Mouse (Mus musculus) monocyte, adult 5-6 weeks (primary cell): ENCODE data around the gene Olfm1. TPM values are rescaled to one million over a fixed set of nuclear protein-coding genes. Genes with fewer than 3 reads are reported as not detected.

Source experiments
- ATAC-seq: fragments of 153-309, 156-312 bp; replicated peaks from 2 replicates; pipeline ENCODE4 v1.8.0; 2017; ENCODE audit warnings: mild to moderate bottlenecking; ENCODE audit not compliant: low TSS enrichment, insufficient number of reproducible peaks, severe bottlenecking, poor library complexity, low FRiP score
- total RNA-seq: library from RNA; stranded (forward); fragments of 200-1000, 200-491, 200-594 nt; gene quantifications from 3 replicates; pipeline ENCODE4 v1.2.3, GENCODE M21; 2017

The Olfm1 gene
- total RNA-seq, 1 experiment from 2014 or later, result 13.5 TPM

DNA sequence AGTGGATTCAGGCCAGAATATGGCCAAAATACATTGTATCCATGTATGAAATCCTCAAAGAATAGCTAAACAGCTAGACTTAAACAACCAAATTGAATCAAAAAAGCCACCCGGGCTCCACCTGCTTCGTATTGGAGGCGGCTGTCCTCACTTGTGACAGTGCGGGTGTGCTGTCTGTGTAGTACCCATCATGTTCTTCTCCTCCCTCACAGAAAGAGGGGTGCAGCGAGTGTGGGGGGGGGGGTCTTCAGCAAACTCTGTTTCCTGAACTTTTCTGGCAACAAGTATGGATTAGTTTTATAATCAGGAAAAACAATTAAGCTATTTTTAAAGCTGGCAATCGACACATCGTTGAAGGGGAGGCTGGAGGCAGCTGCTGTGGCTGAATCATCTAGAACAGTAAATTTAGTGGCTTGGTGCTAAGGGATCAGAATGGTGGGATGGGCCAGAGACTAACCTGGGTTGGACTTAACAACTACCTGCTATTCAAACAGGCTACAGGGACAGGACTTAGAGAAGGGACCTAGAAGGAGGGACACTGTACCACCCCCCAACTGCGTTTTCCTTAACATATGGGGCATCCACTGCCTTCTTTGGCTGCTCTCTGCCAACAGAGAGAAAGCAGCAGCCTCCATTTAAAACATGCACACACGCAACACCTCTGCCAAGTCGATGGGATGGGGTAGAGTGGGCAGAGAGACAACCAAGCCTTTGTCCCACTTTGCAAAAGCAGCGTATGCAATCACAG lies 79.6 kb downstream of the Olfm1 start:
- no peak for ATAC-seq

DNA sequence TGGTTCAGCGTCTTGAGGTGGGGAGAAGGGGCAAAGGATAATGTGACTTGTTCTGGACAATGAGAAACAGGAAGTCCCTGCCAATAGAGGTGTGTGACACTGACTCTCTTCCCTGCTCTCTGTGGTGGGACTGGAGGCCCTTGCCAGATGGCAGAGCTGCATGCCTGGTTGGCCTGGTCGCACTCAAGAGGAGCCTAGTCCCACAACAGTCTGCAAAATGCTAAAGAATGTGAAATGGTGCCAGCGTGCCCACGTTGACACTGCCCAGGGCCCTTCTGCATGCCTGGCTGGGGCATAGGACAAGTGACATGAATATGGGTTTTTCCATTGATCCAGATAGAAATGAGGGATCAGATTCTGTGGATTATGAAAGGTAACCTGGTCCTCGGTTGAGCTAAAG lies 81.2 kb downstream of the Olfm1 start:
- no peak for ATAC-seq

DNA sequence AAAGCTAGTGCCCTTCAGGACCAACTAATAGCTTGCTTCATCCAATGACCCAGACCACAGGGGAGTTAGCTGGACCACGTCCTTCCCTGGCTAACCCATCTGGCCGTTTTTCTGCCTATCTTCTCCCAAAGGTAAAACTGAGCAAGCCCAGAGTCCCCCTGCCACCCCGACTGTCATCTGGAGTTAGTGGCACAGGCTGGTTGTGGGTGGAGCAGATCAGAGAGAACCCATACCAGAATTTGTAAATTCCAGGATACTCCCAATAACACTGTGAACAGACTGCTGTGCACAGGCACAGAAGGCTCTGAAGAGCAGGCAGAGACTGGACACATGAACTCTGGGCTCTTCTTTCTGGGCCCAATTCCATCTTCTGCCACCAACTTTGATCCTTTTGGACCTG lies 82.6 kb downstream of the Olfm1 start:
- ATAC-seq, result no peak

DNA sequence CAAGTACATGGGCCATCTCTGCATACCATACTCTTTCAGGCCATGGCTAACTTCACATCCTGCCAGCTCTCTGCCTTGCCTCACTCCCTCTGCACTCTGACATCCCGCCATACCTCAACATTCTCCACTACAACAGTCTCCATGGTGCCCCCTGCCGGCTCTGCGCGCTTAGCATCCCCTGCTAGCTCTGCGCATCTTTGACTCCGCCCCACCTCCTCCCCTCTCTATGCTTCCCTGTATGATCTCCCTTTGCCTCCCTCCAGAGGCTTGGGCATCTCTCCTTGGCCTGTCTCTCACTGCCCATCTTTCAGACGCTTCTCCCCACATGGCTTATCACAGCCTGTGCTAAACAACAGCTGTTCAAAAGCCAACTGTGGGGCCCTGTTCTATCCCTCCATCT lies 85.4 kb downstream of the Olfm1 start:
- ATAC-seq, result no peak; the same call in 1 of the 2 replicates

GRCm38 (mm10) chr2:28278853-28279252 lies 86.1 kb downstream of the Olfm1 start:
- no peak for ATAC-seq

Other genes with a start within 250 kb of the Olfm1 start
- gene Fcnb, start 108.1 kb upstream of the Olfm1 start, total RNA-seq, result not detected in 3 replicates